Mouse (Mus musculus): ENCODE results near the gene Olfr1225. TPM values are rescaled to one million over a fixed set of nuclear protein-coding genes. Genes with fewer than 3 reads are reported as not detected.
"Not testable (repeated sequence)": the region's sequence is repeated elsewhere in the genome, so short reads cannot be mapped to it uniquely, and the experiment has no call there.

Olfr1225 gene
- total RNA-seq (2014; fragmentation: Nextera tagmentation) (not detected in 2 replicates), total RNA-seq (2017) (not detected in 2 replicates)

GRCm38 (mm10) chr2:89174569-89174968 lies at the start of gene Olfr1225:
Olfr1225 (minus strand) TSS chr2:89174669.
- no peak for ATAC-seq (replicated peaks; ENCODE audit: poor library complexity, severe bottlenecking)

DNA sequence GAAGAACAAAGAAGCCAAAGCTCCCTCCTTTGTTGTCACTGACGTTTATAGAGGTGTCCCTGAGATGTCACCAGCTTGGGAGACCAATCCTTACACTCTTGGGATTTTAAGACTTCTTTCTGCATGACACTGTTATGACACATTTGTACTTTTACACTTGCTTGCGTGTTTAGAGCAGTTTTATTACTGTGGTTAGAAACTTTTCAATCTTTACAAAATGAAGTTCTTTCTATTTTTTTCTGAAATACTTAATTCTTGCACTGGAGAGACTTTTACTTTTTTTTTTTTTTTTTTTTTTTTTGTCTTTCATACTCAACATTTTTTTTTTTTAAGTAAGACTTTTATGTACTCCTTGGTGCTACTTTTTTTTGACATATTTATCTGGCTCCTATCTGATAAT lies 25.5 kb upstream of the Olfr1225 start, which contains the start of gene Olfr1226:
TSS of gene Olfr1226 (minus strand) at position 101 of the 400 bp plus-strand sequence.
- no peak for ATAC-seq (replicated peaks; ENCODE audit: poor library complexity, severe bottlenecking)

- peak; percentile 40; the same call in 1 of the 2 replicates for ATAC-seq (replicated peaks; ENCODE audit: poor library complexity, severe bottlenecking)
These were observed 22.0 kb upstream of the Olfr1225 start for GRCm38 (mm10) chr2:89196325-89196982.

GRCm38 (mm10) chr2:89164711-89165110 lies 9.8 kb downstream of the Olfr1225 start:
- ATAC-seq (replicated peaks; ENCODE audit: poor library complexity, severe bottlenecking) = not testable (repeated sequence)

DNA sequence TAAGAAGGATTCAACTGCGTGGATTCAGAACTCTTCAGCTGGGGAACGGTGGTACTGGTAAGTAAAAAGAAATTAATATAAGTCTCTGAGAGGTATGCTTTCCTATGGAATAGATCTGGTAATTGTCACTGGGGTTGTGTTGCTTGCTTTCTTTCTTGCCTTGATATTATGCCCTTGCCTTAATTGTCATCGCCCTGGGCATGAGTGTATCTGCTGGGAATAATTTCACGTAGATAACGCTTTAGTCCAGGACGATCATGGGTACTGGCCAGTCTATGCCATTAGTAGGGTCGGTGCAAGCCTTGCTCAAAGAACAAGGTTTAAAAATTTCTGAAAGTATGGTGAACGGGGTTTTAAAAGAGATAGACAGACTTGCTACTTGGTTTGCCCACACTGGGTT lies 10.5 kb downstream of the Olfr1225 start, which contains the start of gene Olfr1224-ps1:
TSS of gene Olfr1224-ps1 (minus strand) at position 101 of the 400 bp plus-strand sequence.
- not testable (repeated sequence) for ATAC-seq (replicated peaks; ENCODE audit: poor library complexity, severe bottlenecking)

DNA sequence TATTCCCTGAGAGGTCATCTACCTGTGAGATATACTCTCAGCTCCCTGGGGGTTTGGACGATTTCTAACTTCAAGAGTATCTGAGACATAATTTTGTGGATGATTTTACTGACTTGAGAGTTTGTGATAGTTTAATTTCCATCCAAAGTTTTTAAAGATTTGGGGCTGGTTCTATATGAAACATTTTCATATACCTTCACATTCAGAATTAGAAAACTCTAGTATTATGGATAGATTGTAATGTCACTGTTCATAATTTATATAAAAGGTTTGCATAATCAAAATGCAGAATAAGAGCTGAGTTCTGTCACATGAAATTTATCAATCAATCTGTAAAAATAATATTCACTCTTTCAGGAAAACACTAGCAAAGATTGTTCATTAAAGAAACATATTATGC lies 23.0 kb downstream of the Olfr1225 start, which contains the start of gene Olfr1223:
TSS of gene Olfr1223 (minus strand) at position 101 of the 400 bp plus-strand sequence.
- no peak for ATAC-seq (replicated peaks; ENCODE audit: poor library complexity, severe bottlenecking)

DNA sequence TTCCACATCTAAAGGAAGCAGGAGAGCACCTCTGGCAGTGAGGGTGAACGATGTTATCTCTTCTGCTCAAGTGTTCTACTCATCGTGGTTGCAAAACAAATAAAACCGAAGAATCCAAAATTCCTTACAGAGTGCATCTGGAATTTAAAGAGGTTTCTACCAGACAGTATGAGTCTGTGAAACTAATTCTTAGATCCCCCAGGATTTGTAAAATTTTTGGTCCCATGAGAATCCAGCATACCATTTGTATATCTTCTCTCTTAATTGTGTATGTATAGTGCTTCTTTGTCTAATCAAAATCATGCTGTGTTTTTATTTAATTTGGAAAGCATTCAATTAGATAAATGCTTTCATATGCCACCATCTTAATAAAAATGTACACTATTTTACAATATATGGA lies 41.5 kb downstream of the Olfr1225 start, which contains the start of gene Olfr1222:
TSS of gene Olfr1222 (minus strand) at position 101 of the 400 bp plus-strand sequence.
- no peak for ATAC-seq (replicated peaks; ENCODE audit: poor library complexity, severe bottlenecking)

Other genes with a start within 250 kb of the Olfr1225 start
- gene Olfr1211, start 236.6 kb downstream of the Olfr1225 start, total RNA-seq (2014; fragmentation: Nextera tagmentation) = not detected in 2 replicates
- not detected in 2 replicates for gene Olfr1211, start 236.6 kb downstream of the Olfr1225 start, total RNA-seq (2017)
- gene Olfr1212, start 220.7 kb downstream of the Olfr1225 start, total RNA-seq (2014; fragmentation: Nextera tagmentation) = not detected in 2 replicates
- not detected in 2 replicates for gene Olfr1212, start 220.7 kb downstream of the Olfr1225 start, total RNA-seq (2017)
- gene Gm13762, start 194.4 kb downstream of the Olfr1225 start, total RNA-seq (2014; fragmentation: Nextera tagmentation) = not detected in 2 replicates
- gene Gm13762, start 194.4 kb downstream of the Olfr1225 start, total RNA-seq (2017) = not detected in 2 replicates
- not detected in 2 replicates for gene Olfr1214, start 182.0 kb downstream of the Olfr1225 start, total RNA-seq (2014; fragmentation: Nextera tagmentation)
- not detected in 2 replicates for gene Olfr1214, start 182.0 kb downstream of the Olfr1225 start, total RNA-seq (2017)
- not detected in 2 replicates for gene Olfr1215, start 167.7 kb downstream of the Olfr1225 start, total RNA-seq (2014; fragmentation: Nextera tagmentation)
- gene Olfr1215, start 167.7 kb downstream of the Olfr1225 start, total RNA-seq (2017) = not detected in 2 replicates
- gene Olfr1216, start 156.3 kb downstream of the Olfr1225 start, total RNA-seq (2014; fragmentation: Nextera tagmentation) = not detected in 2 replicates
- gene Olfr1216, start 156.3 kb downstream of the Olfr1225 start, total RNA-seq (2017) = not detected in 2 replicates
- not detected in 2 replicates for gene Olfr1217, start 142.6 kb downstream of the Olfr1225 start, total RNA-seq (2014; fragmentation: Nextera tagmentation)
- not detected in 2 replicates for gene Olfr1217, start 142.6 kb downstream of the Olfr1225 start, total RNA-seq (2017)
- gene Olfr1218, start 113.5 kb downstream of the Olfr1225 start, total RNA-seq (2014; fragmentation: Nextera tagmentation) = not detected in 2 replicates
- gene Olfr1218, start 113.5 kb downstream of the Olfr1225 start, total RNA-seq (2017) = not detected in 2 replicates
- not detected in 2 replicates for gene Olfr1219, start 91.2 kb downstream of the Olfr1225 start, total RNA-seq (2014; fragmentation: Nextera tagmentation)
- gene Olfr1219, start 91.2 kb downstream of the Olfr1225 start, total RNA-seq (2017) = not detected in 2 replicates
- gene Olfr1220, start 67.8 kb downstream of the Olfr1225 start, total RNA-seq (2014; fragmentation: Nextera tagmentation) = not detected in 2 replicates
- gene Olfr1220, start 67.8 kb downstream of the Olfr1225 start, total RNA-seq (2017) = not detected in 2 replicates
- not detected in 2 replicates for gene Olfr1221, start 57.4 kb downstream of the Olfr1225 start, total RNA-seq (2014; fragmentation: Nextera tagmentation)
- not detected in 2 replicates for gene Olfr1221, start 57.4 kb downstream of the Olfr1225 start, total RNA-seq (2017)
- gene Olfr1222, start 41.6 kb downstream of the Olfr1225 start, total RNA-seq (2014; fragmentation: Nextera tagmentation) = not detected in 2 replicates
- not detected in 2 replicates for gene Olfr1222, start 41.6 kb downstream of the Olfr1225 start, total RNA-seq (2017)
- not detected in 2 replicates for gene Olfr1223, start 23.1 kb downstream of the Olfr1225 start, total RNA-seq (2014; fragmentation: Nextera tagmentation)
- not detected in 2 replicates for gene Olfr1223, start 23.1 kb downstream of the Olfr1225 start, total RNA-seq (2017)
- gene Olfr1224-ps1, start 10.6 kb downstream of the Olfr1225 start, total RNA-seq (2014; fragmentation: Nextera tagmentation) = not detected in 2 replicates
- gene Olfr1224-ps1, start 10.6 kb downstream of the Olfr1225 start, total RNA-seq (2017) = not detected in 2 replicates
- not detected in 2 replicates for gene Olfr1226, start 25.4 kb upstream of the Olfr1225 start, total RNA-seq (2014; fragmentation: Nextera tagmentation)
- gene Olfr1226, start 25.4 kb upstream of the Olfr1225 start, total RNA-seq (2017) = not detected in 2 replicates
- not detected in 2 replicates for gene Olfr1228, start 79.4 kb upstream of the Olfr1225 start, total RNA-seq (2014; fragmentation: Nextera tagmentation)
- gene Olfr1228, start 79.4 kb upstream of the Olfr1225 start, total RNA-seq (2017) = not detected in 2 replicates
- not detected in 2 replicates for gene Olfr1229, start 113.3 kb upstream of the Olfr1225 start, total RNA-seq (2014; fragmentation: Nextera tagmentation)
- gene Olfr1229, start 113.3 kb upstream of the Olfr1225 start, total RNA-seq (2017) = not detected in 2 replicates
- not detected in 2 replicates for gene Olfr1230, start 122.6 kb upstream of the Olfr1225 start, total RNA-seq (2014; fragmentation: Nextera tagmentation)
- gene Olfr1230, start 122.6 kb upstream of the Olfr1225 start, total RNA-seq (2017) = not detected in 2 replicates
- gene Olfr1231, start 132.4 kb upstream of the Olfr1225 start, total RNA-seq (2014; fragmentation: Nextera tagmentation) = not detected in 2 replicates
- not detected in 2 replicates for gene Olfr1231, start 132.4 kb upstream of the Olfr1225 start, total RNA-seq (2017)
- not detected in 2 replicates for gene Olfr1232, start 155.0 kb upstream of the Olfr1225 start, total RNA-seq (2014; fragmentation: Nextera tagmentation)
- gene Olfr1232, start 155.0 kb upstream of the Olfr1225 start, total RNA-seq (2017) = not detected in 2 replicates
- gene Olfr1233, start 167.7 kb upstream of the Olfr1225 start, total RNA-seq (2014; fragmentation: Nextera tagmentation) = not detected in 2 replicates
- not detected in 2 replicates for gene Olfr1233, start 167.7 kb upstream of the Olfr1225 start, total RNA-seq (2017)
- not detected in 2 replicates for gene Olfr1234, start 190.2 kb upstream of the Olfr1225 start, total RNA-seq (2014; fragmentation: Nextera tagmentation)
- not detected in 2 replicates for gene Olfr1234, start 190.2 kb upstream of the Olfr1225 start, total RNA-seq (2017)
- gene Olfr1238, start 235.0 kb upstream of the Olfr1225 start, total RNA-seq (2014; fragmentation: Nextera tagmentation) = not detected in 2 replicates
- not detected in 2 replicates for gene Olfr1238, start 235.0 kb upstream of the Olfr1225 start, total RNA-seq (2017)
- not detected in 2 replicates for gene Olfr1239, start 245.7 kb upstream of the Olfr1225 start, total RNA-seq (2014; fragmentation: Nextera tagmentation)
- not detected in 2 replicates for gene Olfr1239, start 245.7 kb upstream of the Olfr1225 start, total RNA-seq (2017)